Mouse (Mus musculus) small intestine, adult 2 months (tissue): ENCODE results near the gene Sec16a. TPM values are rescaled to one million over a fixed set of nuclear protein-coding genes. Genes with fewer than 3 reads are reported as not detected.

Source experiments
- H3K27ac ChIP-seq: fragments of 200-500 bp; 2 replicates; pipeline ENCODE4 v1.5.1; 2012; ENCODE audit warnings: low read depth, low read length, control low read depth, inconsistent platforms; ENCODE audit not compliant: insufficient read depth
- H3K27me3 ChIP-seq: fragments of 200-500 bp; 2 replicates; pipeline ENCODE4 v1.6.1; 2012; ENCODE audit warnings: mild to moderate bottlenecking, moderate library complexity, low read length, inconsistent platforms; ENCODE audit not compliant: control insufficient read depth, insufficient read depth
- H3K36me3 ChIP-seq: fragments of 200-500 bp; 2 replicates; pipeline ENCODE4 v1.6.1; 2012; ENCODE audit warnings: mild to moderate bottlenecking, low read length, control low read depth, inconsistent platforms; ENCODE audit not compliant: control insufficient read depth, insufficient read depth
- H3K4me1 ChIP-seq: fragments of 200-500 bp; 2 replicates; pipeline ENCODE4 v1.6.1; 2012; ENCODE audit warnings: low read length, inconsistent platforms, mixed read lengths; ENCODE audit not compliant: control insufficient read depth, insufficient read depth, insufficient read length
- H3K4me3 ChIP-seq: fragments of 200-500 bp; 2 replicates; pipeline ENCODE4 v1.5.1; 2012; ENCODE audit warnings: low read depth, mild to moderate bottlenecking, control low read depth, inconsistent platforms, low read length, moderate library complexity
- CTCF ChIP-seq: fragments of 200-500 bp; IDR thresholded peaks from 2 replicates; pipeline ENCODE4 v1.5.1; 2012; ENCODE audit warnings: low read depth, mild to moderate bottlenecking, control low read depth, inconsistent platforms, low read length, moderate library complexity, mixed read lengths; ENCODE audit not compliant: insufficient replicate concordance, insufficient read length; ENCODE audit errors: extremely low read depth
- POLR2A ChIP-seq: fragments of 200-500 bp; IDR thresholded peaks from 2 replicates; pipeline ENCODE4 v1.6.1; 2012; ENCODE audit warnings: low read depth, mild to moderate bottlenecking, control low read depth, inconsistent platforms, low read length, moderate library complexity
- WGBS: fragments of 180-500 bp; shearing (Covaris S2); methylation state at CpG from one replicate; pipeline ENCODE4 v1.1.7; 2018; 5-methylcytosine and 5-hydroxymethylcytosine counted together
- polyA plus RNA-seq: library from polyadenylated mRNA; depleted of rRNA; stranded (reverse); fragments of >200 nt; gene quantifications from 2 replicates; pipeline ENCODE4 v1.2.3, GENCODE M21; 2012; rRNA removed

The Sec16a gene
- 72.4 and 105 TPM in 2 replicates for polyA plus RNA-seq

DNA sequence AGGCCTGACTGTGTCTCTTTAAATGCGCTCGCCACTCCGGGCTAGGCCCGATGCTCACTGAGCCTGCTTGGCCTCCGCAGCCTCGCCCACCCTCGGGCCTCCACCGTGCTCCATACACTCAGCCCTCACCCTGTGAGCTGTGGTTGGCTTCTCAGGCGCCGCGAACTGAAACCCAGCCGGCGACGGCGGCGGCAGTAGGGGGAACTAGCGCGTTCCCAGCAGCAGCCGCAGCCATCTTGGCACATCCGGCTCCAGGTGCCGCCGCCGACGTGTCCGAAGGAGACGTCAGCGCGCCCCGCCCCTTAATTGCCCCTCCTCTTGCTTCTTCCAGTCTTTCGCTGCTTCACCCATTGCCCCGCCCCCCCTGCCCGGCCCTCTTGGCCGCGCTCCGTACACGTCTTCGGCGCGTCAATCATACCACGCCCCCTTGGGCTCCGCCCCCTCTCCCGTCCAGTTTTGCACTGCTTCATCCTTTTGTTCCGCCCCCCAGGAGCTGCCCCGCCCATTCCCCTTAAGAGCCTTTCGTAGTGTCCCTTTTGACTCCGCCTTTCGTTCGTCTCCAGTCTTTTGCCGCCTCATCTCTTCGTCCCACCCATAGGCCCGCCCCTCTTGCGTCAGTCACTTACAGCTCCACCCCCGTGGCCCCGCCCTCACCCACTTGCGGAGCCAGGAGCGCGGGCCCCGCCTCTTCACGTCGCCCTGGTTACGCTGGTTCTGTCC lies at the start of gene Sec16a:
Sec16a (minus strand) TSS at position 271 of the 720 bp plus-strand sequence.
- WGBS = under 1% methylated on average over 60 of the region's 61 CpGs
- H3K27ac ChIP-seq = peak within 1 kb of the TSS; percentile 80
- TF ChIP-seq CTCF = no peak
- TF ChIP-seq POLR2A = peak; percentile 82

GRCm38 (mm10) chr2:26494396-26494795 lies 49.4 kb upstream of the Sec16a start:
- 16% methylated on average over 7 of the region's 7 CpGs for WGBS
- H3K4me1 ChIP-seq = peaks cover 47% of the 10 kb centered on the region
- H3K4me3 ChIP-seq = no peak overlapping the region
- peak overlapping the region; percentile 56; the same call in 1 of the 2 replicates for H3K27ac ChIP-seq
- TF ChIP-seq POLR2A (no peak), CTCF (no peak)
- H3K27me3 ChIP-seq = no peaks in the 10 kb centered on the region
- no peaks in the 10 kb centered on the region for H3K36me3 ChIP-seq

More for the DNA sequence above, at the start of gene Sec16a:
- H3K4me3 ChIP-seq = peak within 1 kb of the TSS; percentile 87
- no peaks in the 10 kb centered on the region for H3K27me3 ChIP-seq
- H3K36me3 ChIP-seq = peaks cover 17% of the 10 kb centered on the region
- H3K4me1 ChIP-seq = peaks cover 6% of the 10 kb centered on the region

DNA sequence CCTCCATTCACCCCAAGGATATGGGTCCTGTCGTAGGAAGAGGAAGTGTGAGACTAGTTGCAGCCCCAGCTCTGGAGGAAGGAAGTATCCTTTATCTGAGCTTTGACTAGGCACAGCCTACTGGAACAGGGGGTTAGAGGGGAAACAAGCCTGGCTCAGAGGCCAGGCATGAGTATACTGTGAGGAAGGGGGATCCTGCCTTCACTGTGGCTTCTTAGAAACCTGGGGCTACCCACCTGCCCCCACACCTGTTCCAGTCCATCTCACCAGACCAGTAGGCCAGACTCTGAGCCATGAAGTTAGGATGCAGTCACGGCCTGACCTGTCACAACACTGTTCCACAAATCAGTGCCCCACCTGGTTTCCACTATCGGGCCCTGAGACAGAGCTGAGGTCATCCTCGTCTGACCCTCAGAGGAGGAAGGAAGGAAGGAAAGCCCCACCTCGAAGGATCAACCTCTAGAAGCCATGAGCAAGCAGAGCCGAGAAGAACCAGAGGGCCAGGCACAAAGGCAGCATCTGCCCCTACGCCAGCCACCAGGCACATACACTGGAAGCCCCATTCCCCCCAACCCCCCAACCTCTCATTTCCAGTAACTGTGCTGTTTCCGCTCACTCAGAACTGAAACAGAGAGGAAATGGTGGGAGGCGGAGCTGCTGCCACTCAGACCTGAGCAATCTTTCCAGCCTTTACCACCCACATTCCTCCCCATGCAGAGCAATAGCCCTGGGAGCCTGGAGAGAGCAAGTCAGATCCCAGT lies 48.2 kb upstream of the Sec16a start:
- H3K27ac ChIP-seq = peak overlapping the region; percentile 56
- TF ChIP-seq POLR2A (no peak), CTCF (no peak)
- WGBS = 34% methylated on average over 9 of the region's 9 CpGs
- H3K4me3 ChIP-seq = 0 out of 2 replicates have a peak overlapping the region, but pooled peaks have one; percentile 7
- H3K36me3 ChIP-seq = no peaks in the 10 kb centered on the region
- H3K4me1 ChIP-seq = peaks cover 51% of the 10 kb centered on the region
- H3K27me3 ChIP-seq = no peaks in the 10 kb centered on the region

GRCm38 (mm10) chr2:26490760-26491301 lies 45.8 kb upstream of the Sec16a start:
- Histone ChIP-seq H3K27me3 (no peaks in the 10 kb centered on the region), H3K4me1 (peaks cover 55% of the 10 kb centered on the region), H3K4me3 (no peak overlapping the region), H3K27ac (0 out of 2 replicates have a peak overlapping the region, but pooled peaks have one; percentile 7), H3K36me3 (no peaks in the 10 kb centered on the region)
- TF ChIP-seq POLR2A (no peak), CTCF (no peak)
- WGBS = 41% methylated on average over 4 of the region's 4 CpGs

DNA sequence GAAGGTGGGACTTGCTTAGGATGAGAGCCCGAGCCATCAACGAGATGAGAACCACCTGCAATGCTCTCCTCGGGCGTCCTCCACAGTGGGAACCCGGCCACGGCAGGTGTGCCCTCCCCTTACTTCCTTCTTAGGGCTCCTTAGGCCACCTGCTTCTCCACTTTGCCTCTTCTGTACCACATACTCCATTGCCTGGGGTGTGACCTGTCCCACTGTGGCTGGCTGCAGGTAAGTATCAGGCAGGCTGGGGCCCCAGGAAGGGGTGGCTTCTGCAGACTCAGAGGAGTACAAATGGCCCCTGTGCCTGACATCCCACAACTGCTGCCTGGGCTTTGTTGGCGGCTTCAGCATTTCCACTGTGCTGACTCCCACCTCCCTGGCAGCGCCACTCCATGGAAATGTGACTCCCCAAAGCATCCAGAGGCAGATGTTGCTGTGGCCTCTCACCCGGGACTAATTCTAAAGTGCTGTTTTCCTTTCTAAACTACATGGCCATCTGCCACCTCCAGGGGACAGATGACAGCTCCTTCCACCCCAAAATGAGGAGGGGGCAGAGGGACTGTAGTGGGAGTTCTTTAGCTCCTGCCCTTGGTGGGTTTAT lies 43.6 kb upstream of the Sec16a start:
- 14% methylated on average over 9 of the region's 9 CpGs for WGBS

GRCm38 (mm10) chr2:26487322-26488021 lies 42.5 kb upstream of the Sec16a start:
- peaks cover 5% of the 10 kb centered on the region; the same call in 1 of the 2 replicates for H3K36me3 ChIP-seq
- peaks cover 56% of the 10 kb centered on the region for H3K4me1 ChIP-seq
- WGBS = 25% methylated on average over 18 of the region's 18 CpGs
- TF ChIP-seq POLR2A (no peak), CTCF (no peak)
- peak overlapping the region; percentile 31; the same call in 1 of the 2 replicates for H3K27ac ChIP-seq
- no peaks in the 10 kb centered on the region for H3K27me3 ChIP-seq
- no peak overlapping the region for H3K4me3 ChIP-seq

More for the DNA sequence above, 43.6 kb upstream of the Sec16a start:
- peaks cover 55% of the 10 kb centered on the region for H3K4me1 ChIP-seq
- H3K27ac ChIP-seq = 0 out of 2 replicates have a peak overlapping the region, but pooled peaks have one; percentile 31
- no peaks in the 10 kb centered on the region for H3K27me3 ChIP-seq
- TF ChIP-seq CTCF (no peak), POLR2A (no peak)
- no peak overlapping the region for H3K4me3 ChIP-seq
- H3K36me3 ChIP-seq = peaks cover 5% of the 10 kb centered on the region; the same call in 1 of the 2 replicates
